Mouse (Mus musculus): ENCODE results near the gene Adra1b.

DNA sequence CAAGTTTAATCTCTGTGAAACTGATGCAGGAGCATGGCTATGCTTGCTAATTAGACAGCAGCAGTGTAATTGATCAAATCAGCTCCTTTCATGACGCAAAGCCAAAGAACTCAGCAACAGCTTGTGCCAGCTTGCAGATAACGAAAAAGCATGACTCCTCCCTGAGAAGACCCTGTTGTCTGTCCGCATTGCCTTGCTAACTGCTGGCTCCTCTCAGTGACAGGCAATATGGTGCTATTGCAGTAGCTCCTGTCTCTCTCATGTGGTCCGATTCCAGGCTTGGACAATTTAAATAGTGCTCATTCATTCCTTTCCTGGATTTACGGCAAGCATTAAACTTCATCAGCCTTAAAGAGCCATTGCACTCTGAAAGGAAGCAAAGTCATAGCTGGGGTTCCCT is 93.3 kb downstream of the Adra1b start:
- TF ChIP-seq CTCF (conservative IDR thresholded peaks at IDR 0.05; ENCODE audit: insufficient read depth, insufficient read length, low read depth, low read length), result no peak
- TF ChIP-seq POLR2A (IDR thresholded peaks at IDR 0.05; ENCODE audit: low read depth, low read length), result no peak
